Mouse (Mus musculus) brain, embryonic 14.5 days (tissue): ENCODE data around the gene S100b.

Experiments
- CTCF ChIP-seq: fragments of 200-500 bp; IDR thresholded peaks from 2 replicates; pipeline ENCODE4 v1.5.1; 2012; ENCODE audit warnings: inconsistent platforms, mild to moderate bottlenecking, moderate library complexity, borderline replicate concordance; ENCODE audit not compliant: insufficient read depth, insufficient read length; ENCODE audit errors: extremely low read depth
- POLR2A ChIP-seq: fragments of 200-500 bp; IDR thresholded peaks from 2 replicates; pipeline ENCODE4 v1.6.1; 2012; ENCODE audit warnings: mild to moderate bottlenecking, inconsistent platforms, borderline replicate concordance; ENCODE audit not compliant: poor library complexity, insufficient read depth, insufficient read length, severe bottlenecking; ENCODE audit errors: extremely low read depth

GRCm38 (mm10) chr10:76300133-76300532, 46.5 kb downstream of the S100b start:
- no peak for TF ChIP-seq CTCF
- no peak for TF ChIP-seq POLR2A
